Mouse (Mus musculus) ZHBTc4 (cell line): ENCODE results near the gene Slc25a31.

Experiments used
- DNase-seq: peaks from one replicate; pipeline ENCODE4 v3.0.0-alpha.2; 2011; ENCODE audit warnings: low read depth, low spot score

Slc25a31 gene

DNA sequence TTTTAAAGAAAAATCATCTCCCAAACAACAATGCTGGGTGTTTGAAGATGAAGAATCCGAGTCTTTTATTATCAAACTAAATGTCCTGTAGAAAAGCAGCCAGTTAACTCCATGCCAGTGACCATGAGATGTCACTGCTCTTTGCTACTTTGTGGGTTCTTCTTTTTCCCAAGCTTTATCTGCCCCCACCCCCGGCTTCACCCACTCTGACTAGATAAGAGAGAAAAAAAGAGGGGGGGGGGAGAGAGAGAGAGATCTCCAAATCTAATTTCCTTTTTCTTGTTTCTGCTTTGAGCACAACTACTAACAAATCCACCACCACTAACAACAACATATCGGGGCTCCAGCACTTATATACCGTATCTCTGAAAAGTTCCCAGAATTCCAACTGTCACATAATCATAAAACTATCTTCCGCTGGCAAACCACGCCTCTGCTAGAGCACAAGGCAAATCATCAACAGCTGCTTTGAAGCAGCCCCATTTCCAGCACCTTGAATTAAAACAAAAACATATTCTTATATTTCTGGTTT is 29.8 kb downstream of the Slc25a31 start:
- no peak for DNase-seq

DNA sequence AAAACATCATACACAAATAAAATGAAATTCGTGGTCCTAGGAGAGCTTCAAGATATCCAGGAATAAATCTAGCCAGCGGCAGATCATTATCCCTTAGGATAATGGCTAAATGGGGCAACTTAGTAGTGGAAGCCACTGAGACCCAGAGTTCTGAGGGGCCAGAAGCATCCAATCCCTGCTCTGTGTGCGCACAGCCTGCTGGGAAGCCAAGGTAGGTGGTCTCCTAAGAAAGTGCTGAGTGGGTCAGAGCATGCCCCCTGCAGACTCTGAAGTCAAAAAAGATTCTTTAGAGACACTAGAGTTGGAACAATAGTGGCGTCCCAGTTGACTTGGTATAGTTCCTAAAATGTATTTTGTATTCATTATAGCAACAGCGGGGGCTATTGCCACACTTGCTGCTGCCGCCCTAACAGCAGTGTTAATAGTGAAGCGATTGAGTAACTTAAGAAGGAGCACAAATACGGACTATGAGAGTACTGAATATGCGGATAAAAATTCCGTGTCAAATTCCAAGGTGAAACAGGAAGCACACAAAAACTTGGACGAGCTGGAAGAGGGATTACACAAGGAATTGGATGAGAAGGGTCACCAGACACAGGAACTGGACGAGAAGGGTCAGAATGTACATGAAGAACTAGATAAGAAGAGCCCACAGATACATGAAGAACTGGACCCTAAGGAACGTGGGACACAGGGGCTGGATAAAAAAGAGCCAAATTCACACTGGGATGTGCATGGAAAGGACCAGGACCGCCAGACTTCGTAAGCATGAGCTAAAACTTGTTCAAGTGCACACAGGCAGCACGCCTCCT is 35.6 kb downstream of the Slc25a31 start, which contains the start of gene Hspa4l:
Hspa4l (plus strand) TSS at position 472 of the 812 bp plus-strand sequence.
- DNase-seq = no peak

DNA sequence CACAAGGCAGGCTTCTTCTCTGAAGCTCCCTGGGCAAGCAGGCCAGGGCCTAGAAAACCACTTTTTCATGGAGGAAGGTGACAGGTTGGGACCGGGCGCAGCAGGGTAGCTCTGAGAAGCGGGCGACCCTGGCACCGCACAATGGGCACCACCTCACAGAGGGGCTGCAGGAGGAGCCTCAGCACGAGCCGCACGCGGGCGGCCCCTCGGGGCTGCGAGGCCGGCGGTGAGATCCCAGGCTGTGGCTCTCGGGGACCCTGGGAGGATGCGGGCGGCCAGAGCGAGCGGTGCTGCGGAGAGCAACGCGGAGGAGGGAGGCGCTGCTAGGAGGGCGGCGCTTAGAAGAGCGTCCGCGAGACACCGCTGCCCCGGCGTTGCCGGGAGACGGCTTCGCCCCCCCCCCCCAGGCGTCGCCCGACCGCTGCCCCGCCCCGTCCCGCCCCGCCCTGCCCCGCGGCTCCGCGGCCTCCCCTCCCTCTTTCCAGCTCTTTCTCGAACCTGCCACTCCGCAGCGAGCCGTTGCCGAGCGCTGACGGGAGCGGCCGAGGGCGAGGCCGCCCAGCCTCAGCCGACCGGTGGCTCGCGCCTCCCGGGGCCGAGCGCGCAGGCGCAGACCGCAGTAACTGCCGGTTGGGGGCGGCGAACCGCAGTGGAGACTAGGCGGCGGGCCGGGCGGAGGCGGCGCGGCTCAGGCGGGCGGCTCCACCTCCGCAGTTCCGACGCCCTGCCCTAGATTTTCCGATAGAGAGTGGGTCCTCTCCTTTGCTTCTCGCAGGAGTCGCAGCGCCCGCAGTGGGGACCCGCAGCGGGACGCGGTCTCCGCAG is 36.4 kb downstream of the Slc25a31 start:
- DNase-seq = peak; percentile 93

DNA sequence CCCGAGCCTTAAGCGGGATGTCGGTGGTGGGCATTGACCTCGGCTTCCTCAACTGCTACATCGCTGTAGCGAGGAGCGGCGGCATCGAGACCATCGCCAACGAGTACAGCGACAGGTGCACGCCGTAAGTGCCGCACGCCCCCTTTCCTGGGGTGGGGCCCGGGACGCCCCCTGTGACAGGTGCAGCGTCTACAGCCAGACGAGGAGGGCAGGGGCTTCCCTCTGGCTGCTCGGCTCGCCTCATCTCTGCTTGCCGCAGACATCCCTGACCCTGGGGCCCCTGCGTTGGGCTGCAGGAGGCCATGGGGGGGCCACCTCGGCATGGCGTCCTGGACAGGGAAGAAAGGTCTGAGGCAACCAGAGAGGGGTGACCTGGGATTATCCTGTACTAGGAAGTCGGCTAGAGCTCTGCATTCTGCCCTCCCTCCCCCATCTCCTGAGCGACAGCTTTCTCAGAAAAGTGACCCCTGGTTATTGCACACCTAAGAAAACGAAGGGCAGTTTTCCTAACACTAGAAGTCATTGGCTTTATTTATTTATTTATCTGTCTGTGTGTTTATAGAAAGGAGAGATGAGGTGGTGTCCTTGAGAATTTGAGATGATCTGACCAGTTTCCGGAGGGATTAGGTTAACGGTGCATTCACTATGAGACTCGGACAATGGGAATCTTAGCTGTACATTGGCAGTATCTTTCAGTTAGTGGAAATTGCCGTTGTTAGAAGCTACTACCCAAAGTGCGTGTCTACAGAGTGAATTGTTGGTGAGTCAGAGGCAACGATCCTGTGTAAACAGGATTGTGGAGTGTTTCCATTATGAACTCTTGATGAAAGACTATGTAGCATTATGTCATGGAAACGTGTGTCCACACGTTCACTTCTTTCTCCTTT is 37.2 kb downstream of the Slc25a31 start:
- peak; percentile 2 for DNase-seq

DNA sequence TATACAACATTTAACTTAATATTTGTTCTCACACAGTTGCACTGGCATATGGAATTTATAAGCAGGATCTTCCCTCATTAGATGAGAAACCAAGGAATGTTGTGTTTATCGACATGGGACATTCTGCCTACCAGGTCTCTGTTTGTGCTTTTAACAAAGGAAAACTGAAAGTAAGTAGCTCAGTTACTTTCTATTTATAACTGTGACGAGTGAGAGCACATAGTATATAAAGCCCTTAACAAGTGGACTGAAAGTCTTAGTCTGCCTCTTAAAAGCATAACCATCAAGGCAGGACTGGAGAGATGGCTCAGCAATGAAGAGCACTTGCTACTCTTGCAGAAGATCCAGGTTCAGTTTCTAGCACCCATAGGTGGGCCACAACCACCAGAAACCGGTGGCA is 52.1 kb downstream of the Slc25a31 start:
- DNase-seq = no peak

DNA sequence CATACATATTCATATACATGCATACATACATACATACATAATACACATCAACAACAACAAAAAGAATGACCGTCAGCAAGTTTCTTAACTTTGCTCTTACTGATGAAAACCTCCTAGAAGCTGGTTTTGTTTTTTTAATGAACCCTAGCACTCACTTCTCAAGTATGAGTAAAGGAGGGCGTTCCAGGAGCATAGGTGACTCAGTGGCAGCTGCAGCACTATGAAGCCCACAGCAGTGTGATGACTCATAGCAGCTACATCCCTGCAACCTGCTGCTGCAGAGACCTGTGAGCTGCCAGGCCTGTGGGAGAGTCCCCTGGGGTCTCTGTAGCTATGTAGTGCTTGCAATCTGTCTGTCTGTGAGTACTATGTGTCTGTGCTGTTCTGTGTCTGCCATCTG is 52.7 kb downstream of the Slc25a31 start:
- DNase-seq = no peak
